Mouse (Mus musculus) heart, postnatal 0 days (tissue): ENCODE data around the gene Atrnl1. TPM values are rescaled to one million over a fixed set of nuclear protein-coding genes. Genes with fewer than 3 reads are reported as not detected.

Experiments used
- ATAC-seq: fragments of 200-750 bp; cut with Nextera tagmentation; 2 replicates; pipeline ENCODE4 v1.8.0; 2017; ENCODE audit warnings: low read depth, moderate number of reproducible peaks, moderate library complexity; ENCODE audit not compliant: insufficient read depth
- DNase-seq: peaks from one replicate; pipeline ENCODE4 v3.0.0-alpha.2; 2016; ENCODE audit warnings: low spot score
- H3K27ac ChIP-seq: fragments of 300-500 bp; sonication (generic); 2 replicates; pipeline ENCODE4 v1.5.1; 2014; ENCODE audit warnings: low read depth, mild to moderate bottlenecking
- H3K27me3 ChIP-seq: fragments of 300-500 bp; sonication (generic); 2 replicates; pipeline ENCODE4 v1.6.1; 2014; ENCODE audit warnings: low read length, mixed read lengths; ENCODE audit not compliant: control insufficient read depth, insufficient read depth
- H3K36me3 ChIP-seq: fragments of 300-500 bp; sonication (generic); replicated peaks from 2 replicates; pipeline ENCODE4 v1.6.1; 2014; ENCODE audit warnings: low read length, mixed read lengths; ENCODE audit not compliant: control insufficient read depth, insufficient read depth
- H3K4me1 ChIP-seq: fragments of 300-500 bp; sonication (generic); 2 replicates; pipeline ENCODE4 v1.6.1; 2014; ENCODE audit warnings: antibody characterized with exemption; ENCODE audit not compliant: control insufficient read depth, insufficient read depth
- H3K4me2 ChIP-seq: fragments of 300-500 bp; sonication (generic); 2 replicates; pipeline ENCODE4 v1.6.1; 2014; ENCODE audit warnings: low read depth, mild to moderate bottlenecking, low read length, moderate library complexity
- H3K4me3 ChIP-seq: fragments of 300-500 bp; sonication (generic); 2 replicates; pipeline ENCODE4 v1.5.1; 2014; ENCODE audit warnings: low read depth, low read length
- H3K9ac ChIP-seq: fragments of 300-500 bp; sonication (generic); replicated peaks from 2 replicates; pipeline ENCODE4 v1.6.1; 2014; ENCODE audit warnings: low read depth, low read length, mixed read lengths
- H3K9me3 ChIP-seq: fragments of 300-500 bp; sonication (generic); replicated peaks from 2 replicates; pipeline ENCODE4 v1.6.1; 2016; ENCODE audit warnings: low read length; ENCODE audit not compliant: control insufficient read depth
- CTCF ChIP-seq: IDR thresholded peaks from 2 replicates; pipeline ENCODE4 v1.5.1; 2016; ENCODE audit warnings: antibody characterized with exemption, control low read depth, low read depth
- EP300 ChIP-seq: IDR thresholded peaks from 2 replicates; pipeline ENCODE4 v1.6.1; 2016; ENCODE audit warnings: antibody characterized with exemption, low read depth
- WGBS: fragments of 180-500 bp; shearing (Covaris S2); extraction: QIAGEN DNeasy Blood & Tissue Kit; methylation state at CpG from one replicate; pipeline ENCODE4 v1.1.7; 2014; 5-methylcytosine and 5-hydroxymethylcytosine counted together
- polyA plus RNA-seq: library from polyadenylated mRNA; unstranded; fragments of >200 nt; fragmentation: Nextera tagmentation; extraction: Ambion mirVana; gene quantifications from 2 replicates; pipeline ENCODE4 v1.2.1, GENCODE M21; 2015
- total RNA-seq: library from RNA; depleted of rRNA; stranded (reverse); fragments of >200 nt; gene quantifications from 2 replicates; pipeline ENCODE4 v1.2.3, GENCODE M21; 2014; ENCODE audit warnings: low replicate concordance

Gene Atrnl1
- total and polyA plus RNA-seq, 2 experiments from 2014 or later: 1.7 to 16.9 TPM

DNA sequence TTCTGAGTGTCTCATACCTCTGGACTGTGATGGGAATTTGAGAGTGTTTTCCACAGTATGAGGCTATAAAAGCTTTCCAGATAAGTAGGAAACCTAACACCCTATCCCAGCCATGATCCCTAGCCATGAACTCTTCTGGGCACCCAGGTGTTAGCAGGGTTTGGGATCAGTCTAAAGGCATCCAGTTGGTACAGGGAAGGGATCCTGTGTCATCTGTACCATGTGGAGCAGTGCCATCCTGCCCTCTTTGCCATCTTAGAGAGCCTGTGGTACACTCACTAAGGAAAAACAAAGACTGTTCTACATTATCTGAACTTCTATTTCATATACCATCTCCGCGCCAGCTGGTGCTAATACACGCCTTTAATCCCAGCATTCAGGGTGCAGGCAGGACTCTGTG lies 499.7 kb downstream of the Atrnl1 start:
- Histone ChIP-seq H3K9me3 (no peaks in the 10 kb centered on the region), H3K27ac (no peak overlapping the region), H3K4me3 (no peak overlapping the region), H3K36me3 (no peaks in the 10 kb centered on the region), H3K9ac (no peak overlapping the region), H3K4me1 (0 out of 2 replicates have a peak, but pooled peaks cover 3% of the 10 kb centered on the region), H3K27me3 (no peaks in the 10 kb centered on the region), H3K4me2 (no peak overlapping the region)
- ATAC-seq (no peak), DNase-seq (no peak)
- WGBS: 92% methylated on average over 3 of the region's 3 CpGs
- TF ChIP-seq EP300 (no peak), CTCF (no peak)

DNA sequence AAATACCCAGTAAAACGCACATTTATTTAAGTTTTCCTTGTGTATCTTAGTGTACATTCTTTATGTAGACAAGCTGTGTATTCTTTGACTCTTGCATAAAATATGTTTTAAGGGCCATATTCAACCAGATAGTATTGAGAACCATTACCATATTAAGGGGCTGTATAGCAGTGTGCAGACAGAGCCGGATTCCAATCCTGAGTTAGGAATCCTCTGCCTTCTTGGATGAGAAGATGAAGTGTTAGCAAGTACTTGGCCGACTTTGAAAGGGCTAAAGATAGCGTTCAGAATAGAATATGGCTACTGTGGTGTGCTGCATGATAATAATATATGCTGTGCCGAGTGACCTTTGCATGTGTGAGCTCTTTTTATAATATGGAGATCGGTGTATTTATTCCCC lies 500.5 kb downstream of the Atrnl1 start:
- Histone ChIP-seq H3K4me1 (0 out of 2 replicates have a peak, but pooled peaks cover 3% of the 10 kb centered on the region), H3K4me2 (no peak overlapping the region), H3K4me3 (no peak overlapping the region), H3K9ac (no peak overlapping the region), H3K9me3 (no peaks in the 10 kb centered on the region), H3K27ac (no peak overlapping the region), H3K36me3 (no peaks in the 10 kb centered on the region), H3K27me3 (no peaks in the 10 kb centered on the region)
- DNase-seq (no peak), ATAC-seq (no peak)
- TF ChIP-seq CTCF (no peak), EP300 (no peak)
- 56% methylated on average over 6 of the region's 6 CpGs for whole genome bisulfite sequencing

DNA sequence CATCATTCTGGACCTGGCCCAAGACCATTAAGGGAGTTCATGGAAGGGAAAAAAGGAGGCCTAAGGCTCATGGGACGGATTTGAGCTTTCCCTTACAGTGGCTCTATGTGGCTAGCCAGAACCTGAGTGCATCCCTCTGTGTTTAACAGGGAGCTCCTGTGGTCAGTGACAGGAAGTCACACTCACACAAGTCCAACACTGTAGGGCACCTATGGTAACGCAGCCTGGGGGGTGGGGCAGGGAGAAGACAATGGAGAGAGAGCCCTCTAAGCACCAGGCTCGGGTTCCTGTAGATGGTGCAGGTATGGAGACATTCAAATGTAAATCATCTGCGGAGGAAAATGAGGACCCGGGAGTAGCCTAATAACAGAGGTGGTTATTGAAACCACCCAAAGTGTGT lies 501.3 kb downstream of the Atrnl1 start:
- Histone ChIP-seq H3K4me3 (no peak overlapping the region), H3K27me3 (no peaks in the 10 kb centered on the region), H3K27ac (no peak overlapping the region), H3K4me2 (no peak overlapping the region), H3K4me1 (0 out of 2 replicates have a peak, but pooled peaks cover 3% of the 10 kb centered on the region), H3K9me3 (no peaks in the 10 kb centered on the region), H3K9ac (no peak overlapping the region), H3K36me3 (no peaks in the 10 kb centered on the region)
- TF ChIP-seq CTCF (no peak), EP300 (no peak)
- 72% methylated on average over 5 of the region's 5 CpGs for WGBS
- DNase-seq (no peak), ATAC-seq (no peak)

DNA sequence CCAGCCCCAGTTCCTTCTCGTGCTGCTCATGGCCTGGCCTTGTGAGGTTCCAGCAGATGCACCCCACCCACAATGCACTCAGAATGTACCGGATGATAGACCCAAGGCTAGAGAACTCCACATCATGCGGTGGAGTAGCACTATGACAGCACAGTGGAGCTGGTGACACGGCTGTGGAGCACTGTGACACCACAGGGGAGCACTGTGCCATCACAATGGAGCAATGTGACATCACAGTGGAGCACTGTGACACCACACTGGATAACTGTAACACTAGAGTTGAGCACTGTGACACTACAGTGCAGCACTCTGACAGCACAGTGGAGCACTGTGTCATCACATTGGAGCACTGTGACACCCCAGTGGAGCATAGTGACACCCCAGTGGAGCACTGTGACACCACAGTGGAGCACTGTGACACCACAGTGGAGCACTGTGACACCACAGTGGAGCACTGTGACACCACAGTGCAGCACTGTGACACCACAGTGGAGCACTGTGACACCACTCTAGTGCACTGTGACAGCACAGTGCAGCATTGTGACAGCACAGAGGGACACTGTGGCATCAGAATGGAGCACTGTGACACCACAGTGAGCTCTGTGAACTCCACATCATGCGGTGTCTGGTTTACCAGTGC lies 502.4 kb downstream of the Atrnl1 start:
- Histone ChIP-seq H3K9ac (no peak overlapping the region), H3K4me2 (no peak overlapping the region), H3K9me3 (no peaks in the 10 kb centered on the region), H3K27ac (no peak overlapping the region), H3K36me3 (no peaks in the 10 kb centered on the region), H3K27me3 (no peaks in the 10 kb centered on the region), H3K4me3 (no peak overlapping the region), H3K4me1 (0 out of 2 replicates have a peak, but pooled peaks cover 3% of the 10 kb centered on the region)
- 88% methylated on average over 5 of the region's 5 CpGs for WGBS
- no peak for TF ChIP-seq CTCF
- ATAC-seq (peak; percentile 85), DNase-seq (no peak)

DNA sequence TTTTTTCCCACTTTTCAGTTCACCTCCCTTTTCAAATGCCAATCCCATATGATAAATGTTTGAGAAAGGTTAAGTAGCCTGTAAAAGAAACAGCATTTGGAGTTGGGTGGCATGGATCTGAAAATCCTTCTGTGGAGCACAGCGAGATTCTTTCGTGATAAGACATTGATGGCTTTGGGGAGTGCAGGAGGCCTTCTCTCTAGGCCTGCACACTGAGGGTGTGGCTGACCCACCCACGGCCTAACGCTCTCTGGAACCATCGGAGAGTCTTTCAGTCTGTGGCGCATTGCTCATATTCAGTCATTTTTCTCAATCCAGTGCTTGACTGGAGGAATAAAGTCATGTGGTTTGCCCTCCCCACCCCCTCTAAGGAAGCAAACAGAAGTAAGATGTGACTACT lies 506.8 kb downstream of the Atrnl1 start:
- Histone ChIP-seq H3K4me2 (no peak overlapping the region), H3K4me1 (no peaks in the 10 kb centered on the region; the same call in none of the 2 replicates), H3K27ac (no peak overlapping the region), H3K4me3 (no peak overlapping the region), H3K9me3 (no peaks in the 10 kb centered on the region), H3K27me3 (no peaks in the 10 kb centered on the region), H3K36me3 (no peaks in the 10 kb centered on the region), H3K9ac (no peak overlapping the region)
- TF ChIP-seq EP300: no peak
- 90% methylated on average over 6 of the region's 6 CpGs for WGBS
- no peak for ATAC-seq
- DNase-seq: no peak
